Mouse (Mus musculus): ENCODE results near the gene Slc16a7.

The Slc16a7 gene

DNA sequence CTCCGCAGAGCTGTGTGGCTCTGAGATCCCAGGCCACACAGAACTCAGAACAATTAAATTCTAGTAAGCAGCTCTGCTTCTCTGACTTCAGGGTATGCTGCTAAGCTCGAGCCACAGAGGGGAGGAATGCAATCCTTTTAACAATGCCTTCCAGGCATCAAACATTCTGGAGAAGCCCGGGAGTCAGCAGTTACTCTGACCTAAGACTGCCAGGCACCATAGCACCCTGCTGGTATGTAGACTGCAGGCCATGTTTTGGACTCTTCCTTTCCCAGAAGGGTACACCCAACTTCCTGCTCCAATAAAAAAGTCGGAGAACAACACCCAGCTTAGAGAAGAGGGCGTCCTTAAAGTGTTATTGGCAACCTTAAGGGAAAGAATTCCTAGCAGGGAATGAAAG, 205.1 kb downstream of the Slc16a7 start:
- DNase-seq: no peak

GRCm38 (mm10) chr10:125182545-125182944, 206.7 kb downstream of the Slc16a7 start:
- DNase-seq: no peak

DNA sequence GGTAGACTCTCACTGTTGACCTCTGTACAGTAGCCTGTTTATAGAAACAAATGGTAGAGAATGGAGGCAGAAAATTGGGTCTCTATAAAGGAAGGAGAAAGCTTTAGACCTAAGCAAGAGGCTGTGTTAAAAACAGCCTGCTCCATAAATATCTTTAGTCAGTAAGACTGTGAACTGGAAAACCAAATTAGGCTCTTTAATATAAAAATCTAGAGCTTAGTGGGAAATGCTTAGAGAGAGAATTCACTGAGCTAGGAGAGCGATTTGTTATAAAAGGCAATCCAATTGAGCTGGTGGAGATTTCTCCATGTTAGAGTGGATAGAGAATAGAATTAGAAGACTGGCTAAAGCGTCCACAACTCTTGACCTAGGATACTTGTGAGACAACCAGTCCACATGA, 211.5 kb downstream of the Slc16a7 start:
- no peak for DNase-seq

- no peak for DNase-seq
These were observed 214.1 kb downstream of the Slc16a7 start for GRCm38 (mm10) chr10:125175013-125175650.

DNA sequence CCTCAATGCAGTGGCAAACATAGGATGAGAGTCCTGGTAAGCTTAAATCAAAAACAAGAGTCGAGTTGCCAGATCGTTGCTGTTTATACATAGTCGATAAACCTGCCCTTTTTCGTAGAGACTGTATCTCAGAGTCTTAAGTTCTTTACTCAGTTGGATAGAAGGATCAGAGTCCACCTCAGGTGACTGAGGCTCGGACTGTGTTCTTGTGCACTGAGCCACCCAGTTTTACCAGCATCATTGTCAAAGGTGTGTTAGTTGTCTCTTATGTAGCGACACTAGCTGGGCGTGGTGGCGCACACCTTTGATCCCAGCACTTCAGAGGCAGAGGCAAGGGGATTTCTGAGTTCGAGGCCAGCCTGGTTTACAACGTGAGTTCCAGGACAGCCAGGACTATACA, 217.6 kb downstream of the Slc16a7 start:
- DNase-seq: no peak

DNA sequence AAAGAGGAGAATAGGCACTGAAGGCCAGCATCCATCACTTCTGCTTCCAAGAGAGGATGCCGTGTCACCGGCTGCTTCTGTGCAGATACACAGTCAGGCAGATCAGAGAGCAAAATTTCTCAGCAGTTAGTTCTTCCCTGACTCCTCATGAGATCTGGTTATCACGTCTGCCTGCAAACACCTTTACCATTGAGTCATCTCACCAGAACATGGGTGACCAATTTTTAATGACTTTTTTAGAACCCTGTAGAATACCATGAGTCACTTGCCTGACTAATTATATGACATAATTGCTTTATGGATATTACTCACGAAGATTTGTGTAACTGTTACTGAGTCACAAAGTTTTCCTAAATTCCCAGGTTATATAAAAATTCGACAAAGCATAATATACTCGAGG, 218.1 kb downstream of the Slc16a7 start:
- DNase-seq: no peak

Measured in cerebellum, postnatal 14 days (tissue).